Mouse (Mus musculus): ENCODE results near the gene Srpk3.

DNA sequence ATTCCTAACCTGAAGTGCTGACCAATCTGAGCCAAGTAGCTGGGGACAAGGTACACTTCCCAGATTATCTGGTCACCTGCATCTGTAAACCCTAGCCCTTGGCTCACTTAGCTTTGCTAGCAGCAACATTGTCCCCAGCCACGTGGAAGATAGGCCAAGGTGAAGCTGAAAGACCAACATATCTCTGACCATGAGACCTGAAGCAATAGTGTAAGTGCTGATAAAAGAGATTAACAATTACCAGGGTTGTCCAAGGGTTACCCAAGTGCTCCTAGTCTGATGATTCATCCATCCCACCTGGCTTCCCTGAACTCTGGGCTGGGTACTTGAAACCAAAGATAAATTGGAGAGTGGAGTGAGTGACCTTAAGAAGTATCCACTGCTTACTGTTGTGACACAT is 43.3 kb upstream of the Srpk3 start:
- no peak for TF ChIP-seq CTCF (IDR thresholded peaks at IDR 0.05; ENCODE audit: extremely low read depth, insufficient read depth, insufficient read length, insufficient replicate concordance)
- TF ChIP-seq POLR2A (IDR thresholded peaks at IDR 0.05; ENCODE audit: low read depth, low read length) = no peak
